Mouse (Mus musculus) kidney, adult 2 months (tissue): ENCODE measurements around the gene Tas1r1. TPM values are rescaled to one million over a fixed set of nuclear protein-coding genes. Genes with fewer than 3 reads are reported as not detected.
A peak's percentile ranks its signal among the peaks of the same experiment; 100 is the strongest.

Experiments used
- DNase-seq: peaks from one replicate; pipeline ENCODE4 v3.0.0; 2021
- H3K27ac ChIP-seq: fragments of 200-500 bp; 2 replicates; pipeline ENCODE4 v1.5.1; 2012; ENCODE audit warnings: low read depth, low read length, control low read depth, inconsistent platforms; ENCODE audit not compliant: insufficient read depth
- H3K27me3 ChIP-seq: fragments of 200-500 bp; replicated peaks from 2 replicates; pipeline ENCODE4 v1.6.1; 2012; ENCODE audit warnings: mild to moderate bottlenecking, moderate library complexity, low read length, inconsistent platforms; ENCODE audit not compliant: control insufficient read depth, insufficient read depth
- H3K36me3 ChIP-seq: fragments of 200-500 bp; 2 replicates; pipeline ENCODE4 v1.6.1; 2012; ENCODE audit warnings: mild to moderate bottlenecking, moderate library complexity, low read length, inconsistent platforms; ENCODE audit not compliant: control insufficient read depth, insufficient read depth
- H3K4me1 ChIP-seq: fragments of 200-500 bp; 2 replicates; pipeline ENCODE4 v1.6.1; 2011; ENCODE audit warnings: low read length; ENCODE audit not compliant: control insufficient read depth, insufficient read depth
- H3K4me3 ChIP-seq: fragments of 200-500 bp; 2 replicates; pipeline ENCODE4 v1.5.1; 2011; ENCODE audit warnings: mild to moderate bottlenecking, low read depth, low read length, control low read depth; ENCODE audit not compliant: insufficient read depth
- CTCF ChIP-seq: fragments of 200-500 bp; conservative IDR thresholded peaks from 2 replicates; pipeline ENCODE4 v1.5.1; 2011; ENCODE audit warnings: low read depth, mild to moderate bottlenecking, control low read depth, low read length, moderate library complexity, mixed read lengths; ENCODE audit not compliant: insufficient read depth, insufficient read length
- POLR2A ChIP-seq: fragments of 200-500 bp; IDR thresholded peaks from one replicate; pipeline ENCODE4 v1.6.1; 2011; ENCODE audit warnings: low read depth, low read length, control low read depth
- WGBS: fragments of 180-500 bp; shearing (Covaris S2); methylation state at CpG from one replicate; pipeline ENCODE4 v1.1.7; 2018; 5-methylcytosine and 5-hydroxymethylcytosine counted together
- polyA plus RNA-seq: library from polyadenylated mRNA; depleted of rRNA; stranded (reverse); fragments of >200 nt; gene quantifications from 2 replicates; pipeline ENCODE4 v1.2.3, GENCODE M21; 2012; rRNA removed

Tas1r1 gene
- 0.12 and 0.22 TPM in 2 replicates for polyA plus RNA-seq

GRCm38 (mm10) chr4:152038225-152038984 is at the start of gene Tas1r1:
Gene Tas1r1 (minus strand): TSS chr4:152038568.
- DNase-seq = peak; percentile 25
- peaks cover 7% of the 10 kb centered on the region for H3K4me1 ChIP-seq

GRCm38 (mm10) chr4:152088133-152088532 is 49.8 kb upstream of the Tas1r1 start:
- H3K4me3 ChIP-seq = no peak overlapping the region
- 43% methylated on average over 4 of the region's 4 CpGs for WGBS

More at GRCm38 (mm10) chr4:152038225-152038984, at the start of gene Tas1r1:
- WGBS = 42% methylated on average over 10 of the region's 10 CpGs
- TF ChIP-seq CTCF (no peak), POLR2A (no peak)
- H3K27me3 ChIP-seq = no peaks in the 10 kb centered on the region
- no peaks in the 10 kb centered on the region for H3K36me3 ChIP-seq
- no peak within 1 kb of the TSS for H3K27ac ChIP-seq
- H3K4me3 ChIP-seq = peak within 1 kb of the TSS; percentile 71

GRCm38 (mm10) chr4:152087211-152088081 is 49.1 kb upstream of the Tas1r1 start:
- DNase-seq = no peak
- TF ChIP-seq POLR2A (no peak), CTCF (no peak)
- Histone ChIP-seq H3K4me1 (peaks cover 8% of the 10 kb centered on the region; the same call in 1 of the 2 replicates), H3K36me3 (no peaks in the 10 kb centered on the region), H3K4me3 (peak overlapping the region; percentile 88), H3K27me3 (no peaks in the 10 kb centered on the region), H3K27ac (0 out of 2 replicates have a peak overlapping the region, but pooled peaks have one; percentile 42)
- WGBS = 10% methylated on average over 12 of the region's 12 CpGs

More at GRCm38 (mm10) chr4:152088133-152088532, 49.8 kb upstream of the Tas1r1 start:
- H3K4me1 ChIP-seq = peaks cover 8% of the 10 kb centered on the region; the same call in 1 of the 2 replicates
- no peaks in the 10 kb centered on the region for H3K36me3 ChIP-seq
- no peak overlapping the region for H3K27ac ChIP-seq
- H3K27me3 ChIP-seq = no peaks in the 10 kb centered on the region
- TF ChIP-seq POLR2A (no peak), CTCF (no peak)
- DNase-seq = peak; percentile 61

GRCm38 (mm10) chr4:152086505-152087210 is 48.3 kb upstream of the Tas1r1 start:
- peaks cover 8% of the 10 kb centered on the region; the same call in 1 of the 2 replicates for H3K4me1 ChIP-seq
- no peak for TF ChIP-seq CTCF
- no peak for TF ChIP-seq POLR2A
- peak; percentile 78 for DNase-seq
- no peaks in the 10 kb centered on the region for H3K36me3 ChIP-seq
- H3K4me3 ChIP-seq = peak overlapping the region; percentile 88
- WGBS = under 1% methylated on average over 81 of the region's 92 CpGs
- no peaks in the 10 kb centered on the region for H3K27me3 ChIP-seq
- H3K27ac ChIP-seq = 0 out of 2 replicates have a peak overlapping the region, but pooled peaks have one; percentile 42

GRCm38 (mm10) chr4:152084616-152085015 is 46.2 kb upstream of the Tas1r1 start:
- WGBS = 90% methylated on average over 7 of the region's 7 CpGs
- TF ChIP-seq POLR2A (no peak), CTCF (no peak)
- no peak overlapping the region for H3K27ac ChIP-seq
- DNase-seq = no peak
- no peaks in the 10 kb centered on the region for H3K36me3 ChIP-seq
- peaks cover 8% of the 10 kb centered on the region; the same call in 1 of the 2 replicates for H3K4me1 ChIP-seq
- no peaks in the 10 kb centered on the region for H3K27me3 ChIP-seq
- H3K4me3 ChIP-seq = no peak overlapping the region

- DNase-seq = peak; percentile 51
- H3K27me3 ChIP-seq = no peaks in the 10 kb centered on the region
- no peaks in the 10 kb centered on the region for H3K36me3 ChIP-seq
- no peak overlapping the region for H3K27ac ChIP-seq
- WGBS = 46% methylated on average over 7 of the region's 7 CpGs
- peaks cover 8% of the 10 kb centered on the region; the same call in 1 of the 2 replicates for H3K4me1 ChIP-seq
- TF ChIP-seq POLR2A (no peak), CTCF (no peak)
- H3K4me3 ChIP-seq = no peak overlapping the region
Measured at GRCm38 (mm10) chr4:152083611-152084220, 45.3 kb upstream of the Tas1r1 start.
